Mouse (Mus musculus): ENCODE measurements at regions not wholly inside any gene's neighbourhood (a gene's known extent, or its start where the extent isn't known, plus 50 kb on each side); places are given as distances from the start of the nearest gene placed in this dataset.

- DNase-seq, result no peak
These were observed 127.9 kb downstream of the Opa1 start for GRCm38 (mm10) chr16:29706996-29707395.

- DNase-seq, result no peak
These were observed 128.5 kb downstream of the Opa1 start for GRCm38 (mm10) chr16:29707656-29708055.

GRCm38 (mm10) chr16:29709072-29709471, 129.9 kb downstream of the Opa1 start:
- DNase-seq, result no peak

- DNase-seq, result no peak
These were observed 132.3 kb downstream of the Opa1 start for GRCm38 (mm10) chr16:29711386-29711785.

GRCm38 (mm10) chr16:29711912-29712681, 133.0 kb downstream of the Opa1 start:
- DNase-seq, result no peak

GRCm38 (mm10) chr16:29714612-29715127, 135.5 kb downstream of the Opa1 start:
- no peak for DNase-seq

GRCm38 (mm10) chr16:29718965-29719364, 139.8 kb downstream of the Opa1 start:
- DNase-seq, result no peak

GRCm38 (mm10) chr16:29719571-29720451, 140.7 kb downstream of the Opa1 start:
- no peak for DNase-seq

GRCm38 (mm10) chr16:29725153-29725552, 146.0 kb downstream of the Opa1 start:
- no peak for DNase-seq

- DNase-seq, result no peak
These were observed 146.4 kb downstream of the Opa1 start for GRCm38 (mm10) chr16:29725563-29725962.

- DNase-seq, result no peak
These were observed 148.3 kb downstream of the Opa1 start for GRCm38 (mm10) chr16:29727397-29727796.

GRCm38 (mm10) chr16:29728769-29729481, 149.8 kb downstream of the Opa1 start:
- DNase-seq, result peak; percentile 71

- DNase-seq, result no peak
These were observed 150.9 kb downstream of the Opa1 start for GRCm38 (mm10) chr16:29730010-29730409.

GRCm38 (mm10) chr16:29732889-29733288, 153.8 kb downstream of the Opa1 start:
- DNase-seq, result no peak

- DNase-seq, result no peak
These were observed 154.7 kb downstream of the Opa1 start for GRCm38 (mm10) chr16:29733847-29734246.

GRCm38 (mm10) chr16:29734324-29734723, 155.2 kb downstream of the Opa1 start:
- DNase-seq, result peak; percentile 35

- DNase-seq, result no peak
These were observed 155.7 kb downstream of the Opa1 start for GRCm38 (mm10) chr16:29734738-29735250.

GRCm38 (mm10) chr16:29735371-29736008, 156.4 kb downstream of the Opa1 start:
- no peak for DNase-seq

GRCm38 (mm10) chr16:29736211-29736610, 157.1 kb downstream of the Opa1 start:
- no peak for DNase-seq

GRCm38 (mm10) chr16:29738075-29738474, 158.9 kb downstream of the Opa1 start:
- no peak for DNase-seq

GRCm38 (mm10) chr16:29742497-29743230, 163.5 kb downstream of the Opa1 start:
- DNase-seq, result no peak

- DNase-seq, result no peak
These were observed 166.4 kb downstream of the Opa1 start for GRCm38 (mm10) chr16:29745486-29745885.

Data from right cerebral cortex, postnatal 25 days (tissue).